Mouse (Mus musculus) liver, embryonic 13.5 days (tissue): Measurements from ENCODE around the gene Cryzl1. TPM values are rescaled to one million over a fixed set of nuclear protein-coding genes. Genes with fewer than 3 reads are reported as not detected.

ENCODE experiments used
- ATAC-seq: fragments of 200-750 bp; cut with Nextera tagmentation; 2 replicates; pipeline ENCODE4 v1.8.0; 2017; ENCODE audit warnings: low read depth, mild to moderate bottlenecking, moderate number of reproducible peaks, moderate library complexity
- DNase-seq: peaks from one replicate; pipeline ENCODE4 v3.0.0; 2022
- H3K27ac ChIP-seq: fragments of 300-500 bp; sonication (generic); 2 replicates; pipeline ENCODE4 v1.5.1; 2015; ENCODE audit warnings: moderate library complexity, mild to moderate bottlenecking, inconsistent platforms
- H3K27me3 ChIP-seq: fragments of 300-500 bp; sonication (generic); 2 replicates; pipeline ENCODE4 v1.6.1; 2015; ENCODE audit warnings: mild to moderate bottlenecking, inconsistent platforms
- H3K36me3 ChIP-seq: fragments of 300-500 bp; sonication (generic); 2 replicates; pipeline ENCODE4 v1.6.1; 2015; ENCODE audit warnings: mild to moderate bottlenecking, inconsistent platforms
- H3K4me1 ChIP-seq: fragments of 300-500 bp; sonication (generic); replicated peaks from 2 replicates; pipeline ENCODE4 v1.6.1; 2015; ENCODE audit warnings: inconsistent platforms
- H3K4me2 ChIP-seq: fragments of 300-500 bp; sonication (generic); 2 replicates; pipeline ENCODE4 v1.6.1; 2015; ENCODE audit warnings: inconsistent platforms, mild to moderate bottlenecking, moderate library complexity
- H3K4me3 ChIP-seq: fragments of 300-500 bp; sonication (generic); replicated peaks from 2 replicates; pipeline ENCODE4 v1.5.1; 2015; ENCODE audit warnings: mild to moderate bottlenecking, inconsistent platforms
- H3K9ac ChIP-seq: fragments of 300-500 bp; sonication (generic); 2 replicates; pipeline ENCODE4 v1.6.1; 2015; ENCODE audit warnings: mild to moderate bottlenecking, inconsistent platforms
- H3K9me3 ChIP-seq: fragments of 300-500 bp; sonication (generic); replicated peaks from 2 replicates; pipeline ENCODE4 v1.6.1; 2016; ENCODE audit warnings: inconsistent platforms
- WGBS: fragments of 180-500 bp; shearing (Covaris S2); methylation state at CpG from one replicate; pipeline ENCODE4 v1.1.7; 2015; ENCODE audit not compliant: insufficient replicate concordance; 5-methylcytosine and 5-hydroxymethylcytosine counted together
- polyA plus RNA-seq: library from polyadenylated mRNA; unstranded; fragments of >200 nt; fragmentation: Nextera tagmentation; extraction: Ambion mirVana; gene quantifications from 2 replicates; pipeline ENCODE4 v1.2.1, GENCODE M21; 2015

Cryzl1 gene
- 39.6 and 40.0 TPM in 2 replicates for polyA plus RNA-seq

- no peaks in the 10 kb centered on the region for H3K9me3 ChIP-seq
- H3K36me3 ChIP-seq = peaks cover 5% of the 10 kb centered on the region; the same call in 1 of the 2 replicates
- peak within 1 kb of the TSS; percentile 81 for H3K9ac ChIP-seq
- DNase-seq (peak; percentile 97), ATAC-seq (peak; percentile 93)
- H3K4me3 ChIP-seq = peak within 1 kb of the TSS; percentile 78
- peak within 1 kb of the TSS; percentile 99 for H3K4me2 ChIP-seq
- peaks cover 41% of the 10 kb centered on the region for H3K27me3 ChIP-seq
- peaks cover 45% of the 10 kb centered on the region for H3K4me1 ChIP-seq
- peak within 1 kb of the TSS; percentile 80 for H3K27ac ChIP-seq
- under 1% methylated on average over 46 of the region's 46 CpGs for WGBS
These were observed at the start of gene Cryzl1 for GRCm38 (mm10) chr16:91728123-91729065. Cryzl1 (minus strand) TSS chr16:91728975.

DNA sequence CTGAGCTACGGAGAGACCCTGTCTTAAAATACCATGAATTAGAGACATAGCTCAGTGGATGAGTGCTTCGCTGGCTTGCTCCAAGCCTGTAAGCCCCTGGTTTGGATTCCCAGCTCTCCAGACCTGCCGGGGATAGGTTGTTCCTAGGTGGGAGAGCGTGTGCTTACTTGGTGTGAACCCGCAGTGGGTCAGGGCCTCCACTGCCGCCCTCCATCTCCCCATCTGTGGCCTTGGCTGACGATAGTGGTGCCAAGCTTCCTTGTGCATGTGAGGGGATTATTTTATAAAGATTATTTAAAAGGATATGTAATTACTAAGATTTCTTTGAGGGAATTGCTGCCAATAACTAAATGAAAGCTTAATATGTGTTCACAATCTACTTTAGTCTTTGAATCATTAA lies 43.8 kb upstream of the Cryzl1 start:
- ATAC-seq = no peak
- H3K4me1 ChIP-seq = peaks cover 20% of the 10 kb centered on the region
- WGBS = 80% methylated on average over 7 of the region's 7 CpGs
- 0 out of 2 replicates have a peak, but pooled peaks cover 7% of the 10 kb centered on the region for H3K27me3 ChIP-seq
- no peaks in the 10 kb centered on the region for H3K9me3 ChIP-seq
- H3K4me3 ChIP-seq = no peak overlapping the region
- no peak overlapping the region for H3K9ac ChIP-seq
- H3K27ac ChIP-seq = no peak overlapping the region
- no peaks in the 10 kb centered on the region for H3K36me3 ChIP-seq
- no peak for DNase-seq
- no peak overlapping the region for H3K4me2 ChIP-seq

- Histone ChIP-seq H3K27me3 (no peaks in the 10 kb centered on the region), H3K4me2 (no peak overlapping the region), H3K4me1 (peaks cover 31% of the 10 kb centered on the region), H3K9ac (no peak overlapping the region), H3K27ac (no peak overlapping the region), H3K4me3 (no peak overlapping the region), H3K9me3 (no peaks in the 10 kb centered on the region), H3K36me3 (no peaks in the 10 kb centered on the region)
- ATAC-seq = no peak
- no peak for DNase-seq
- 65% methylated on average over 6 of the region's 6 CpGs for WGBS
These were observed 42.6 kb upstream of the Cryzl1 start for GRCm38 (mm10) chr16:91771334-91771733.

DNA sequence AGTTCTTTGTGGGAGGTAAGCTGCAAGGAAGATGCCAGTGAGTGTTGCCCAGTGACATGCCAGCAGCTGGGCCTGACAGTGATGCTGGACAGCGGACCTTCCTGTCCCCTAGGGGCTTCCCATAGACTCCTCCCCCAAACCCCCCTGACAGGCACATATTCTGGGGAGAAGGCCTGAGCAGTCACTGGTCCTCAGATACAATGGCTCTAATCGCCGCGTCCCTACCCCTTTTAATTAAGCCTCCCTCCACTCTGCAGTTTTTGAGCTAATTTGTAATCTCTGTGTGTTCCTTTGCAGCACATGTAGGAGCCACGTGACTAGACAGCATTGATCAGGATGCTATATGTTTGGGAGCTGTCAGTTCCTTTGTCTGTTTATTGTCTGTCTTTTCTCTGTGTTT lies 41.9 kb upstream of the Cryzl1 start:
- ATAC-seq (no peak), DNase-seq (no peak)
- no peak overlapping the region for H3K9ac ChIP-seq
- no peak overlapping the region for H3K4me2 ChIP-seq
- H3K27me3 ChIP-seq = no peaks in the 10 kb centered on the region
- H3K27ac ChIP-seq = no peak overlapping the region
- no peaks in the 10 kb centered on the region for H3K9me3 ChIP-seq
- no peaks in the 10 kb centered on the region for H3K36me3 ChIP-seq
- WGBS = 73% methylated on average over 5 of the region's 5 CpGs
- no peak overlapping the region for H3K4me3 ChIP-seq
- peaks cover 32% of the 10 kb centered on the region for H3K4me1 ChIP-seq

DNA sequence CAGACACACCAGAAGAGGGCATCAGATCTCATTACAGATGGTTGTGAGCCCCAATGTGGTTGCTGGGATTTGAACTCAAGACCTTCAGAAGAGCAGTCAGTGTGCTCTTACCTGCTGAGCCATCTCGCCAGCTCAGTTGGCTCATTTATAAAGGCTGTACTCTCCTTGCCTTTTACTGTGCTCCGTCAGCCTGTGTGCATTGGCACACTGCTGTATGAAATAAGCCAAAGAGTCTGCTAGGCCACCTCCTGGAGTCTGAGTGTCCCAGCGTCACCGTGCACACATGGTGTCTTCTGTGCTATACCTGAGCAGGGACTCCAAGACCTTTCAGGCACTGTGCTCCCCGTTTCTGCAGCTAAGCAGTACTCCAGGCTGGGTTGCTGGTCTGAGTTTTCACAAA lies 41.1 kb upstream of the Cryzl1 start:
- H3K4me1 ChIP-seq = peaks cover 32% of the 10 kb centered on the region
- 84% methylated on average over 5 of the region's 5 CpGs for WGBS
- DNase-seq (no peak), ATAC-seq (no peak)
- no peak overlapping the region for H3K4me3 ChIP-seq
- no peak overlapping the region for H3K27ac ChIP-seq
- no peak overlapping the region for H3K4me2 ChIP-seq
- no peaks in the 10 kb centered on the region for H3K27me3 ChIP-seq
- H3K9ac ChIP-seq = no peak overlapping the region
- no peaks in the 10 kb centered on the region for H3K36me3 ChIP-seq
- H3K9me3 ChIP-seq = no peaks in the 10 kb centered on the region

DNA sequence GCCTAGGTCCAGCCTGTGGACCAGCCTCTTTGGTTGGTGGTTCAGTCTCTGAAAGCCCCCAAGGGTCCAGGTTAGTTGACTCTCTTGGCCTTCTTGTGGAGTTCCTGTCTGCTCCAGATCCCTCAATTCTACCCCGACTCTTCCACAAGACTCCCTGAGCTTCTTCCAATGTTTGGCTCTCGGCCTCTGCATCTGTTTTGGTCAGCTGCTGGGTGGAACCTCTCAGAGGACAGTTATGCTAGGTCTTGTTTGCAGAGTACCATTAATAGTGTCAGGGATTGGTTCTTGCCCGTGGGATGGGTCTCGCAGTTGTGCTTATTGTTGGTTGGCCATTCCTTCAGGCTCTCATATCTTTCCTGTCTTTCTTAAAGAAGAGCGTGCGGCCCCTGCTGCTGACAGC lies 39.8 kb upstream of the Cryzl1 start:
- no peak for DNase-seq
- Histone ChIP-seq H3K4me1 (peaks cover 32% of the 10 kb centered on the region), H3K36me3 (no peaks in the 10 kb centered on the region), H3K4me3 (no peak overlapping the region), H3K27ac (no peak overlapping the region), H3K9ac (no peak overlapping the region), H3K9me3 (no peaks in the 10 kb centered on the region), H3K4me2 (no peak overlapping the region), H3K27me3 (0 out of 2 replicates have a peak, but pooled peaks cover 3% of the 10 kb centered on the region)
- no peak for ATAC-seq
- 78% methylated on average over 6 of the region's 6 CpGs for WGBS

DNA sequence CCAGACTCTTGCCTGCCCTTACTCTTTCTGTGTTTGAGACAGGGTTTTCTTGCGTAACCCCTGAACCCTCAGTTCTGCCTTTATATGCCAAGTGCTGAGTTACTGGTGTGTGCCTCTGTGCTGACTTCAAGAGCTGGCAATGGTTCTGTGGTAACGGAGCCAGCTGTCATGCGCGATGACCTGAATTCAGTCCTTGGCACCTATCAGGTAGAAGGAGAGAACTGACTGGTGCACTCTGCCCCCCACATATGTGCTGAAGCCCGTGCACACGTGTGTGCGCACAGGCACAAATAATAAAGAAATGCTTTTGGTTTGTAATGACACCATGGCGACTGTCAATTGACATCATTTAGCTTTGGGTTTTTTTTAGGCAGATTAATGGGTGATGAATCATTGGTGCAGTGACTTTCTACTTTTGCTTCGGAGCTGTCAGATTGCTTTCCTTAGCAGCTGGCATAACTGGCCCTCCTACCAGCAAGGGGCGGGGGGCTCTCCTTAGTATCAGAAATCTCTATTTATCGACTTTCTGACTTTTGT lies 38.5 kb upstream of the Cryzl1 start:
- peaks cover 30% of the 10 kb centered on the region for H3K4me1 ChIP-seq
- H3K36me3 ChIP-seq = no peaks in the 10 kb centered on the region
- H3K27me3 ChIP-seq = 0 out of 2 replicates have a peak, but pooled peaks cover 3% of the 10 kb centered on the region
- ATAC-seq (no peak), DNase-seq (no peak)
- no peaks in the 10 kb centered on the region for H3K9me3 ChIP-seq
- no peak overlapping the region for H3K4me3 ChIP-seq
- WGBS = 78% methylated on average over 11 of the region's 11 CpGs
- H3K4me2 ChIP-seq = no peak overlapping the region
- H3K9ac ChIP-seq = no peak overlapping the region
- H3K27ac ChIP-seq = no peak overlapping the region

GRCm38 (mm10) chr16:91765816-91766210 lies 37.0 kb upstream of the Cryzl1 start:
- ATAC-seq (no peak), DNase-seq (no peak)
- no peaks in the 10 kb centered on the region for H3K9me3 ChIP-seq
- H3K36me3 ChIP-seq = no peaks in the 10 kb centered on the region
- peaks cover 29% of the 10 kb centered on the region for H3K4me1 ChIP-seq
- no peak overlapping the region for H3K4me3 ChIP-seq
- H3K27ac ChIP-seq = no peak overlapping the region
- 0 out of 2 replicates have a peak, but pooled peaks cover 3% of the 10 kb centered on the region for H3K27me3 ChIP-seq
- H3K9ac ChIP-seq = no peak overlapping the region
- H3K4me2 ChIP-seq = no peak overlapping the region
- 84% methylated on average over 15 of the region's 15 CpGs for WGBS

DNA sequence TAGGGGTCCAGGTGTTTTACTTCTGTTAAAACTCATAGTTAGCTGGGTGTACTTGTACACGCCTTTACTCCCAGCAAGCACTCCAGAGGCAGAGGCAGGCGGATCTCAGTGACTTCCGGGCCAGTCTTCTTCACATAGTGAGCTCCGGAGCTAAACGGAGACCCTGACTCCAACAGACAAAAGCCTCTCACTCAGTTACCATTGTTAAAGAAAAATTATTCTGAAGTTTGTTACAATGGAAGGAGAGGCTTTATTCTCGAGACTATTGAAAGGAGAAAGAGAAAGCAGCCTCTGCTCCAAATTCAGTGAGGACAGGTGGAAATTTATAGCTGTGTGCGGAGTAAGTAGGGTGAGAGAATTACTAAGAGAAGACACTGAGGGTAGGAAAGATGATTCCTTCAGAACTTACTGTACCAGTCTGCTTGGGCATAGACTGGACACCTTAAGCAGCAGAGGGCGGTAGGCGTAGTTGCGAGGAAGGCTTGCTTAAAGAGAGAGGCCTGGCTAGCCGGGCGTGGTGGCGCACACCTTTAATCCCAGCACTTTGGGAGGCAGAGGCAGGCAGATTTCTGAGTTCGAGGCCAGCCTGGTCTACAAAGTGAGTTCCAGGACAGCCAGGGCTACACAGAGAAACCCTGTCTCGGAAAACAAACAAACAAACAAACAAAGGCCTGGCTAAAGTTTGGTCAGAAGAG lies 36.5 kb upstream of the Cryzl1 start:
- Histone ChIP-seq H3K4me1 (peaks cover 24% of the 10 kb centered on the region; the same call in 1 of the 2 replicates), H3K27me3 (0 out of 2 replicates have a peak, but pooled peaks cover 3% of the 10 kb centered on the region), H3K4me3 (no peak overlapping the region), H3K36me3 (no peaks in the 10 kb centered on the region), H3K9me3 (no peaks in the 10 kb centered on the region), H3K27ac (no peak overlapping the region), H3K9ac (no peak overlapping the region), H3K4me2 (no peak overlapping the region)
- ATAC-seq (no peak), DNase-seq (no peak)
- WGBS = 85% methylated on average over 15 of the region's 15 CpGs

GRCm38 (mm10) chr16:91764414-91764813 lies 35.6 kb upstream of the Cryzl1 start:
- no peaks in the 10 kb centered on the region for H3K9me3 ChIP-seq
- ATAC-seq = no peak
- no peak overlapping the region for H3K4me2 ChIP-seq
- no peak overlapping the region for H3K4me3 ChIP-seq
- H3K27me3 ChIP-seq = 0 out of 2 replicates have a peak, but pooled peaks cover 3% of the 10 kb centered on the region
- H3K9ac ChIP-seq = no peak overlapping the region
- H3K4me1 ChIP-seq = peaks cover 24% of the 10 kb centered on the region; the same call in 1 of the 2 replicates
- H3K36me3 ChIP-seq = no peaks in the 10 kb centered on the region
- no peak overlapping the region for H3K27ac ChIP-seq
- DNase-seq = no peak
- WGBS = 64% methylated on average over 6 of the region's 6 CpGs

GRCm38 (mm10) chr16:91763975-91764374 lies 35.2 kb upstream of the Cryzl1 start:
- Histone ChIP-seq H3K9me3 (no peaks in the 10 kb centered on the region), H3K27me3 (0 out of 2 replicates have a peak, but pooled peaks cover 3% of the 10 kb centered on the region), H3K4me1 (peaks cover 24% of the 10 kb centered on the region; the same call in 1 of the 2 replicates), H3K4me3 (no peak overlapping the region), H3K4me2 (no peak overlapping the region), H3K36me3 (no peaks in the 10 kb centered on the region), H3K27ac (no peak overlapping the region), H3K9ac (no peak overlapping the region)
- no peak for DNase-seq
- ATAC-seq = no peak
- 59% methylated on average over 6 of the region's 6 CpGs for WGBS
